Mouse (Mus musculus) embryonic facial prominence, embryonic 12.5 days (tissue): Measurements from ENCODE around the gene Fads2. TPM values are rescaled to one million over a fixed set of nuclear protein-coding genes. Genes with fewer than 3 reads are reported as not detected.
"Not testable (repeated sequence)": the region's sequence is repeated elsewhere in the genome, so short reads cannot be mapped to it uniquely, and the experiment has no call there.

ENCODE experiments used
- ATAC-seq: fragments of 200-750 bp; cut with Nextera tagmentation; 2 replicates; pipeline ENCODE4 v1.8.0; 2017; ENCODE audit not compliant: insufficient number of reproducible peaks, insufficient read depth, low FRiP score, low TSS enrichment
- H3K27ac ChIP-seq: fragments of 300-500 bp; sonication (generic); 2 replicates; pipeline ENCODE4 v1.5.1; 2016; ENCODE audit warnings: mild to moderate bottlenecking
- H3K27me3 ChIP-seq: fragments of 300-500 bp; sonication (generic); 2 replicates; pipeline ENCODE4 v1.6.1; 2016; ENCODE audit warnings: mild to moderate bottlenecking, moderate library complexity
- H3K36me3 ChIP-seq: fragments of 300-500 bp; sonication (generic); 2 replicates; pipeline ENCODE4 v1.6.1; 2016; ENCODE audit warnings: mild to moderate bottlenecking
- H3K4me1 ChIP-seq: fragments of 300-500 bp; sonication (generic); 2 replicates; pipeline ENCODE4 v1.6.1; 2016
- H3K4me2 ChIP-seq: fragments of 300-500 bp; sonication (generic); replicated peaks from 2 replicates; pipeline ENCODE4 v1.6.1; 2016; ENCODE audit warnings: mild to moderate bottlenecking, moderate library complexity
- H3K4me3 ChIP-seq: fragments of 300-500 bp; sonication (generic); 2 replicates; pipeline ENCODE4 v1.5.1; 2016; ENCODE audit warnings: mild to moderate bottlenecking
- H3K9ac ChIP-seq: fragments of 300-500 bp; sonication (generic); 2 replicates; pipeline ENCODE4 v1.6.1; 2016; ENCODE audit warnings: mild to moderate bottlenecking, moderate library complexity
- H3K9me3 ChIP-seq: fragments of 300-500 bp; sonication (generic); 2 replicates; pipeline ENCODE4 v1.6.1; 2016; ENCODE audit warnings: mild to moderate bottlenecking, moderate library complexity
- WGBS: fragments of 180-500 bp; shearing (Covaris S2); methylation state at CpG from one replicate; pipeline ENCODE4 v1.1.7; 2016; 5-methylcytosine and 5-hydroxymethylcytosine counted together
- polyA plus RNA-seq: library from polyadenylated mRNA; unstranded; fragments of >200 nt; fragmentation: Nextera tagmentation; extraction: Ambion mirVana; gene quantifications from 2 replicates; pipeline ENCODE4 v1.2.1, GENCODE M21; 2016

The Fads2 gene
- polyA plus RNA-seq, result 123 and 125 TPM in 2 replicates

DNA sequence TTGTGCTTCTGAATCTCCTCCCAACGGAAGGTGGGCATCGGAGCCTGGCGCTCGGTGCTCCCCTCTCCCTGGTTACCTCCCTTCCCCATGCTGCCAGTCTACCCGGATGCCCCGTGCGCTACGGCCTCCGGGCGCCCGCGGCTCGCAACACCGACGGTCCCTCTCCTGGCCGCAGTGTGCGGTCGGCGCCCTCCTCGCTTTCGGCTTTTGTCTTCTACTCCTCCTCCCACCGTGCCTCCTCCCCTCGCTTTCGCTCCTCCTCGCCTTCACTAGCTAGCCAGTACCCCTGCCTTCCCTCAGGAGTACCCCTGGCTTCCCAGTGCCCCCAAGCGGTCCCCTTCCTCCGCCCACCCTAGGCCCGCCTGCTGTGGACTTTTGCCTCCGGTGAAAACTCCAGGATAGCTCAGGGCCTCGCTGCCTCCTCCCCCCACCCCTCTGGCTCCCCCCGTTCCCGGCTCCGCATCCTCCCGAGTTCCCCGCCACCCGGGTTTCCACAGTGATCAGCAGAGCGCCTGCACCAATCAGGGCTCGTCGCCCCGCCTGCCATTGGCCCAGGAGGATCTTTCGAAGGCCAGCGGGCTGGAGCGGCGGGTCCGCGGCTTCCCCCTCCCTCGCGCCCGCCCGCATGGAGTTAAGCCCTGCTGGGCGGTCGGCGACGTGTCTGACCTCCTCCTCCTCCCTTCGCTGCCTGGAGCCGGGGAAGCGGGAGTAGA lies at the start of gene Fads2:
Gene Fads2 (minus strand): TSS at position 406 of the 713 bp plus-strand sequence.
- WGBS, result under 1% methylated on average over 55 of the region's 57 CpGs

DNA sequence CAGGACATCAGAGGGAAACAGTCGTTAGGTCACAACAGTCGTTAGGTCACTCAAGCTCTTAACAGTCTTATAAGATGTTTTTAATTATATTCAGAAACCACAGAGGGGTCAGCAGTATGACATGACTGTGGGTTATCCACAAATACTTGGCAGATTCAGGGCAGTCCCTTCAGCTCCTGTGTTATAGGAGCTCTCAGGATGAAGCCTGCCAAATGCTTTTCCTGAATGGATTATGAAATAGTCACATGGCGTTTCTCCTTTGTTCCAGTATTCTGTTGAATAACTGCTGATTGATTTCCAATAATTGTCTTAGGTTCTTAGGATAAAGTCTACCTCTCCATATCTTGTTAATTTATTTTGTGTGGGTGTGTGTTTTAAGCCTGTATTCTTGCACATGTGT lies 47.6 kb upstream of the Fads2 start:
- WGBS, result 59% methylated on average over 3 of the region's 3 CpGs
- Histone ChIP-seq H3K4me1 (no peaks in the 10 kb centered on the region), H3K27me3 (no peaks in the 10 kb centered on the region), H3K9ac (no peak overlapping the region), H3K27ac (no peak overlapping the region), H3K4me2 (no peak overlapping the region), H3K9me3 (no peaks in the 10 kb centered on the region), H3K36me3 (no peaks in the 10 kb centered on the region), H3K4me3 (no peak overlapping the region)
- ATAC-seq, result no peak

More for the DNA sequence above, at the start of gene Fads2:
- Histone ChIP-seq H3K4me3 (peak within 1 kb of the TSS; percentile 78), H3K9ac (peak within 1 kb of the TSS; percentile 82), H3K27me3 (no peaks in the 10 kb centered on the region), H3K36me3 (0 out of 2 replicates have a peak, but pooled peaks cover 3% of the 10 kb centered on the region), H3K4me2 (peak within 1 kb of the TSS; percentile 64), H3K9me3 (no peaks in the 10 kb centered on the region), H3K4me1 (peaks cover 18% of the 10 kb centered on the region), H3K27ac (peak within 1 kb of the TSS; percentile 93)
- peak; percentile 96 for ATAC-seq

GRCm38 (mm10) chr19:10148555-10148954 lies 47.0 kb upstream of the Fads2 start:
- no peak overlapping the region for H3K27ac ChIP-seq
- no peaks in the 10 kb centered on the region for H3K4me1 ChIP-seq
- ATAC-seq, result no peak
- 81% methylated on average over 6 of the region's 6 CpGs for WGBS
- no peak overlapping the region for H3K4me3 ChIP-seq
- H3K36me3 ChIP-seq, result no peaks in the 10 kb centered on the region
- H3K4me2 ChIP-seq, result no peak overlapping the region
- H3K9ac ChIP-seq, result no peak overlapping the region
- H3K9me3 ChIP-seq, result no peaks in the 10 kb centered on the region
- H3K27me3 ChIP-seq, result no peaks in the 10 kb centered on the region

- Histone ChIP-seq H3K9me3 (no peaks in the 10 kb centered on the region), H3K27me3 (no peaks in the 10 kb centered on the region), H3K4me1 (no peaks in the 10 kb centered on the region), H3K4me3 (no peak overlapping the region), H3K9ac (no peak overlapping the region), H3K27ac (no peak overlapping the region), H3K36me3 (no peaks in the 10 kb centered on the region), H3K4me2 (no peak overlapping the region)
- WGBS, result 46% methylated on average over 4 of the region's 4 CpGs
- no peak for ATAC-seq
These were observed 42.9 kb upstream of the Fads2 start for GRCm38 (mm10) chr19:10144464-10144863.

GRCm38 (mm10) chr19:10143667-10144066 lies 42.1 kb upstream of the Fads2 start:
- WGBS, result 42% methylated on average over 2 of the region's 2 CpGs
- no peak for ATAC-seq
- Histone ChIP-seq H3K4me1 (no peaks in the 10 kb centered on the region), H3K27me3 (no peaks in the 10 kb centered on the region), H3K4me2 (no peak overlapping the region), H3K4me3 (no peak overlapping the region), H3K27ac (no peak overlapping the region), H3K9me3 (no peaks in the 10 kb centered on the region), H3K36me3 (no peaks in the 10 kb centered on the region), H3K9ac (no peak overlapping the region)

DNA sequence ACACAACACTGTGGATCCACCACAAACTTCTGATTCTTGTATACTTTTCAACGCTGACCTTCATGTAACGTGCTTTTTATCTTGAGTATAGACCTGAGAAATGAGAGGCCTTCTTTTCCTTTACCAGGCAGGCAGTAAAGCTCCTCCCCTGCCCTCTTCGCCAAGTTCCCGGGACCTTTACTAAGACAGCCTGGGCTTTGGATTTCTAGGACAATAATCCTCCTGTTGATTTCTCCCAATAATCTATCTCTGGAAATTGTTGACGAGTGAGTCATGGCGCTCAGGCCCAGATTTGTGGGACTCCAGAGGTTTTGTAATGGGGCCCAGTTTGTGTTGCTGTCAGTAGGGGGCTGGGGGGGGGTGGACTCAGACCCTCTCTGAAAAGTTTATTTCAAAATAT lies 38.2 kb upstream of the Fads2 start:
- ATAC-seq, result no peak
- Histone ChIP-seq H3K4me2 (no peak overlapping the region), H3K4me3 (no peak overlapping the region), H3K4me1 (no peaks in the 10 kb centered on the region), H3K36me3 (no peaks in the 10 kb centered on the region), H3K27ac (no peak overlapping the region), H3K9ac (no peak overlapping the region), H3K27me3 (no peaks in the 10 kb centered on the region), H3K9me3 (no peaks in the 10 kb centered on the region)
- 82% methylated on average over 6 of the region's 6 CpGs for WGBS

GRCm38 (mm10) chr19:10137423-10137822 lies 35.9 kb upstream of the Fads2 start:
- Histone ChIP-seq H3K27me3 (no peaks in the 10 kb centered on the region), H3K9ac (no peak overlapping the region), H3K27ac (no peak overlapping the region), H3K4me1 (no peaks in the 10 kb centered on the region), H3K36me3 (no peaks in the 10 kb centered on the region), H3K9me3 (no peaks in the 10 kb centered on the region), H3K4me2 (no peak overlapping the region), H3K4me3 (no peak overlapping the region)
- ATAC-seq, result no peak
- 73% methylated on average over 5 of the region's 5 CpGs for WGBS

- ATAC-seq, result no peak
- WGBS, result 45% methylated on average over 2 of the region's 2 CpGs
- Histone ChIP-seq H3K9ac (no peak overlapping the region), H3K9me3 (no peaks in the 10 kb centered on the region), H3K4me1 (no peaks in the 10 kb centered on the region), H3K36me3 (no peaks in the 10 kb centered on the region), H3K27ac (no peak overlapping the region), H3K4me3 (no peak overlapping the region), H3K27me3 (no peaks in the 10 kb centered on the region), H3K4me2 (no peak overlapping the region)
These were observed 33.1 kb upstream of the Fads2 start for GRCm38 (mm10) chr19:10134692-10135091.

DNA sequence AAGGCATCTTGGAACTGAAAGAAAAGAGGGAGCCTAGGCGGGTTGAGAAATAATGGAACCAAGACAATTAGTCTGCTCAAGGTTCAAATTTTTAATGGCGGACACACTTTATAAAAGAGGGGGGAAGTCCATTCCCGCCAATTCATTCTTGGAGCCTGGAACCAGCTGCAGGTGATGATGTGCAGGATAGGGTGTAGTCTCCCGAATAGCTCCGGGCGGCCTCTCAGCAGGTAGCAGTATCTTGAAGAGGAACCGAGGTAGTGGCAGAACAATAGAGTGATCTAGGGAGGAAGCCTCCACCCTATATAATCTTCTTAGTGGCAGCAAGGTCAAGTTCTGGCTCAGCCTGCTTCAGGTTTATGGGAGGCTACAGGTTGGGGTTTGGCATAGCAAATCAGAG lies 28.0 kb upstream of the Fads2 start:
- H3K4me1 ChIP-seq, H3K36me3 ChIP-seq, H3K4me3 ChIP-seq, H3K9me3 ChIP-seq, H3K27ac ChIP-seq, H3K27me3 ChIP-seq, ATAC-seq, H3K4me2 ChIP-seq, H3K9ac ChIP-seq: not testable (repeated sequence)
- WGBS, result 67% methylated on average over 7 of the region's 7 CpGs

GRCm38 (mm10) chr19:10126479-10127250 lies 25.1 kb upstream of the Fads2 start:
- ATAC-seq, result no peak
- 54% methylated on average over 5 of the region's 5 CpGs for WGBS
- Histone ChIP-seq H3K4me1 (no peaks in the 10 kb centered on the region), H3K27ac (no peak overlapping the region), H3K9ac (no peak overlapping the region), H3K27me3 (no peaks in the 10 kb centered on the region), H3K9me3 (no peaks in the 10 kb centered on the region), H3K4me3 (no peak overlapping the region), H3K36me3 (no peaks in the 10 kb centered on the region), H3K4me2 (no peak overlapping the region)

GRCm38 (mm10) chr19:10123892-10124634 lies 22.5 kb upstream of the Fads2 start:
- no peak overlapping the region for H3K4me3 ChIP-seq
- H3K4me2 ChIP-seq, result no peak overlapping the region
- H3K9ac ChIP-seq, result no peak overlapping the region
- no peaks in the 10 kb centered on the region for H3K9me3 ChIP-seq
- H3K27ac ChIP-seq, result no peak overlapping the region
- no peaks in the 10 kb centered on the region for H3K27me3 ChIP-seq
- 81% methylated on average over 7 of the region's 7 CpGs for WGBS
- H3K4me1 ChIP-seq, result no peaks in the 10 kb centered on the region
- no peak for ATAC-seq
- no peaks in the 10 kb centered on the region for H3K36me3 ChIP-seq
